Mouse (Mus musculus): ENCODE data around the gene Tfap2c. TPM values are rescaled to one million over a fixed set of nuclear protein-coding genes. Genes with fewer than 3 reads are reported as not detected.

Tfap2c gene
- polyA plus RNA-seq, 1 experiment from 2014 or later: 22.3 TPM

GRCm38 (mm10) chr2:172577196-172577766 is 27.9 kb downstream of the Tfap2c start:
- peaks cover 14% of the 10 kb centered on the region for H3K4me1 ChIP-seq (replicated peaks; ENCODE audit: control insufficient read depth, insufficient read depth, low read length)
- WGBS: 74% methylated on average over 2 of the region's 2 CpGs
- no peak overlapping the region for H3K9ac ChIP-seq (replicated peaks; ENCODE audit: low read depth, low read length)
- no peaks in the 10 kb centered on the region for H3K9me3 ChIP-seq (ENCODE audit: control insufficient read depth, low read length)
- H3K4me3 ChIP-seq (replicated peaks; ENCODE audit: low read length): no peak overlapping the region
- H3K36me3 ChIP-seq (ENCODE audit: control insufficient read depth, insufficient read depth): no peaks in the 10 kb centered on the region
- no peak overlapping the region for H3K27ac ChIP-seq (ENCODE audit: low read length)
- ATAC-seq: no peak
- H3K27me3 ChIP-seq (replicated peaks; ENCODE audit: control insufficient read depth, insufficient read depth, low read length): no peaks in the 10 kb centered on the region
- H3K4me2 ChIP-seq (ENCODE audit: low read length): no peak overlapping the region

GRCm38 (mm10) chr2:172579221-172579620 is 29.8 kb downstream of the Tfap2c start:
- Histone ChIP-seq H3K27ac (ENCODE audit: low read length) (no peak overlapping the region), H3K27me3 (replicated peaks; ENCODE audit: control insufficient read depth, insufficient read depth, low read length) (no peaks in the 10 kb centered on the region), H3K4me3 (replicated peaks; ENCODE audit: low read length) (no peak overlapping the region), H3K9me3 (ENCODE audit: control insufficient read depth, low read length) (no peaks in the 10 kb centered on the region), H3K9ac (replicated peaks; ENCODE audit: low read depth, low read length) (no peak overlapping the region), H3K4me2 (ENCODE audit: low read length) (no peak overlapping the region), H3K4me1 (replicated peaks; ENCODE audit: control insufficient read depth, insufficient read depth, low read length) (peaks cover 14% of the 10 kb centered on the region), H3K36me3 (ENCODE audit: control insufficient read depth, insufficient read depth) (no peaks in the 10 kb centered on the region)
- ATAC-seq: peak; percentile 86
- WGBS: 27% methylated on average over 5 of the region's 5 CpGs

- ATAC-seq: peak; percentile 60; the same call in 1 of the 2 replicates
- H3K9ac ChIP-seq (replicated peaks; ENCODE audit: low read depth, low read length): no peak overlapping the region
- no peak overlapping the region for H3K4me3 ChIP-seq (replicated peaks; ENCODE audit: low read length)
- no peaks in the 10 kb centered on the region for H3K36me3 ChIP-seq (ENCODE audit: control insufficient read depth, insufficient read depth)
- no peak overlapping the region for H3K4me2 ChIP-seq (ENCODE audit: low read length)
- H3K27me3 ChIP-seq (replicated peaks; ENCODE audit: control insufficient read depth, insufficient read depth, low read length): no peaks in the 10 kb centered on the region
- WGBS: 42% methylated on average over 12 of the region's 12 CpGs
- H3K27ac ChIP-seq (ENCODE audit: low read length): no peak overlapping the region
- no peaks in the 10 kb centered on the region for H3K9me3 ChIP-seq (ENCODE audit: control insufficient read depth, low read length)
- peaks cover 14% of the 10 kb centered on the region for H3K4me1 ChIP-seq (replicated peaks; ENCODE audit: control insufficient read depth, insufficient read depth, low read length)
These were observed 31.3 kb downstream of the Tfap2c start for GRCm38 (mm10) chr2:172580536-172581265.

GRCm38 (mm10) chr2:172583312-172583711 is 33.9 kb downstream of the Tfap2c start:
- no peak for ATAC-seq
- Histone ChIP-seq H3K4me3 (replicated peaks; ENCODE audit: low read length) (no peak overlapping the region), H3K36me3 (ENCODE audit: control insufficient read depth, insufficient read depth) (no peaks in the 10 kb centered on the region), H3K9ac (replicated peaks; ENCODE audit: low read depth, low read length) (no peak overlapping the region), H3K9me3 (ENCODE audit: control insufficient read depth, low read length) (no peaks in the 10 kb centered on the region), H3K4me1 (replicated peaks; ENCODE audit: control insufficient read depth, insufficient read depth, low read length) (peaks cover 14% of the 10 kb centered on the region), H3K27ac (ENCODE audit: low read length) (no peak overlapping the region), H3K4me2 (ENCODE audit: low read length) (no peak overlapping the region), H3K27me3 (replicated peaks; ENCODE audit: control insufficient read depth, insufficient read depth, low read length) (no peaks in the 10 kb centered on the region)
- 20% methylated on average over 7 of the region's 7 CpGs for WGBS

- H3K27ac ChIP-seq (ENCODE audit: low read length): no peak overlapping the region
- H3K9ac ChIP-seq (replicated peaks; ENCODE audit: low read depth, low read length): no peak overlapping the region
- H3K27me3 ChIP-seq (replicated peaks; ENCODE audit: control insufficient read depth, insufficient read depth, low read length): no peaks in the 10 kb centered on the region
- no peaks in the 10 kb centered on the region for H3K9me3 ChIP-seq (ENCODE audit: control insufficient read depth, low read length)
- H3K36me3 ChIP-seq (ENCODE audit: control insufficient read depth, insufficient read depth): no peaks in the 10 kb centered on the region
- ATAC-seq: no peak
- no peaks in the 10 kb centered on the region; the same call in 1 of the 2 replicates for H3K4me1 ChIP-seq (replicated peaks; ENCODE audit: control insufficient read depth, insufficient read depth, low read length)
- no peak overlapping the region for H3K4me2 ChIP-seq (ENCODE audit: low read length)
- H3K4me3 ChIP-seq (replicated peaks; ENCODE audit: low read length): no peak overlapping the region
- WGBS: 93% methylated on average over 6 of the region's 6 CpGs
These were observed 35.9 kb downstream of the Tfap2c start for GRCm38 (mm10) chr2:172585329-172585728.

- no peak overlapping the region for H3K4me2 ChIP-seq (ENCODE audit: low read length)
- no peak for ATAC-seq
- no peaks in the 10 kb centered on the region for H3K4me1 ChIP-seq (replicated peaks; ENCODE audit: control insufficient read depth, insufficient read depth, low read length)
- no peaks in the 10 kb centered on the region for H3K36me3 ChIP-seq (ENCODE audit: control insufficient read depth, insufficient read depth)
- H3K27ac ChIP-seq (ENCODE audit: low read length): no peak overlapping the region
- H3K27me3 ChIP-seq (replicated peaks; ENCODE audit: control insufficient read depth, insufficient read depth, low read length): no peaks in the 10 kb centered on the region
- H3K9ac ChIP-seq (replicated peaks; ENCODE audit: low read depth, low read length): no peak overlapping the region
- H3K9me3 ChIP-seq (ENCODE audit: control insufficient read depth, low read length): no peaks in the 10 kb centered on the region
- H3K4me3 ChIP-seq (replicated peaks; ENCODE audit: low read length): no peak overlapping the region
- 100% methylated on average over 1 of the region's 1 CpGs for WGBS
These were observed 39.7 kb downstream of the Tfap2c start for GRCm38 (mm10) chr2:172589048-172589447.

- ATAC-seq: no peak
- H3K36me3 ChIP-seq (ENCODE audit: control insufficient read depth, insufficient read depth): no peaks in the 10 kb centered on the region
- H3K4me1 ChIP-seq (replicated peaks; ENCODE audit: control insufficient read depth, insufficient read depth, low read length): no peaks in the 10 kb centered on the region
- WGBS: 93% methylated on average over 5 of the region's 5 CpGs
- no peak overlapping the region for H3K4me2 ChIP-seq (ENCODE audit: low read length)
- no peak overlapping the region for H3K4me3 ChIP-seq (replicated peaks; ENCODE audit: low read length)
- no peaks in the 10 kb centered on the region for H3K27me3 ChIP-seq (replicated peaks; ENCODE audit: control insufficient read depth, insufficient read depth, low read length)
- no peaks in the 10 kb centered on the region for H3K9me3 ChIP-seq (ENCODE audit: control insufficient read depth, low read length)
- H3K9ac ChIP-seq (replicated peaks; ENCODE audit: low read depth, low read length): no peak overlapping the region
- H3K27ac ChIP-seq (ENCODE audit: low read length): no peak overlapping the region
These were observed 41.4 kb downstream of the Tfap2c start for GRCm38 (mm10) chr2:172590839-172591238.

DNA sequence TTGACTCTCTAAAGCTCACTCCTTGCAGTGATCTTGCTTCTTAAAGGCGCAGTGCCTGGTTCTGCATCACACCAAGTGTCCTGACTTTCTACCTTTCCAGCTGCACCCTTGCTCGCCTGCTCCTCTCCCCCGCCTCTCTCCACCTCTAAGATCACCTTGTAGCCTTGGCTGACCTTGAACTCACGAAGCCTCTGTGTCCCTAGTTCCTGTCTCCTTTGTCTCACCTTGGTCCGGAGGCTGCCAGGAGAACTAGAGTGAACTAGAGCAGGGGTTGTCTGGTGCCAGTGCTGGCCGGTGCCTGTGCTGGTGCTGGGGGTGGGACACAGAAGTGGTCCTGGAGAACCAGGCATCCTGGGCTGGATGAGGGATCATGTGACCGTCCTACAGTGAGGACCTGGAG is 44.9 kb downstream of the Tfap2c start:
- no peak overlapping the region for H3K4me2 ChIP-seq (ENCODE audit: low read length)
- ATAC-seq: no peak
- no peaks in the 10 kb centered on the region for H3K27me3 ChIP-seq (replicated peaks; ENCODE audit: control insufficient read depth, insufficient read depth, low read length)
- no peak overlapping the region for H3K27ac ChIP-seq (ENCODE audit: low read length)
- H3K36me3 ChIP-seq (ENCODE audit: control insufficient read depth, insufficient read depth): no peaks in the 10 kb centered on the region
- H3K4me1 ChIP-seq (replicated peaks; ENCODE audit: control insufficient read depth, insufficient read depth, low read length): no peaks in the 10 kb centered on the region
- H3K9ac ChIP-seq (replicated peaks; ENCODE audit: low read depth, low read length): no peak overlapping the region
- no peak overlapping the region for H3K4me3 ChIP-seq (replicated peaks; ENCODE audit: low read length)
- H3K9me3 ChIP-seq (ENCODE audit: control insufficient read depth, low read length): no peaks in the 10 kb centered on the region
- WGBS: 87% methylated on average over 7 of the region's 7 CpGs

DNA sequence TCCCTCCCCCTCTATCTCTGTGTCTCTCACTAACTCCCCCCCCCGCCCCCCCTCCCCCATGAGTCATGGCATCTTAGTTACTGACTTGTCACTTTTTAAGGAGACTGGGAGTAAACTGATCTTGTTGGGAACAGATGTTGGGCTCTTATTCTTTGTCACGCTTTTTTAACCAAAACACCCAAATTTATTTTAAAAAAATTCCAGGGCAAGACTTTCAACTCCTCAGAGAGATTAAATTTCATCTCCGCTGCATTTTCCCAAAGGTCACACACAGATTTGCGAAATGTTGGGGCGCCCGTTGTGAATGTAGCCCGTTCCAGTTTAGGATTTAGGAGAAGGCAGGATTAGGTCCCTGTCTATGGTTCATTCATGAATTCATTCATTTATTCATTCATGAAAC is 47.7 kb downstream of the Tfap2c start:
- Histone ChIP-seq H3K9ac (replicated peaks; ENCODE audit: low read depth, low read length) (no peak overlapping the region), H3K4me1 (replicated peaks; ENCODE audit: control insufficient read depth, insufficient read depth, low read length) (no peaks in the 10 kb centered on the region), H3K36me3 (ENCODE audit: control insufficient read depth, insufficient read depth) (no peaks in the 10 kb centered on the region), H3K27ac (ENCODE audit: low read length) (no peak overlapping the region), H3K4me2 (ENCODE audit: low read length) (no peak overlapping the region), H3K4me3 (replicated peaks; ENCODE audit: low read length) (no peak overlapping the region), H3K27me3 (replicated peaks; ENCODE audit: control insufficient read depth, insufficient read depth, low read length) (no peaks in the 10 kb centered on the region), H3K9me3 (ENCODE audit: control insufficient read depth, low read length) (no peaks in the 10 kb centered on the region)
- 62% methylated on average over 7 of the region's 7 CpGs for WGBS
- ATAC-seq: no peak
